Mouse (Mus musculus): ENCODE results near the gene Gps1. TPM values are rescaled to one million over a fixed set of nuclear protein-coding genes. Genes with fewer than 3 reads are reported as not detected.
"Not testable (repeated sequence)": the region's sequence is repeated elsewhere in the genome, so short reads cannot be mapped to it uniquely, and the experiment has no call there.

Gps1 gene
- total RNA-seq (2015; ENCODE audit: low replicate concordance) (31.4 and 39.0 TPM in 2 replicates), total RNA-seq (2017; ENCODE audit: low replicate concordance) (17.6 and 19.9 TPM in 2 replicates)

GRCm38 (mm10) chr11:120784064-120784791, at the start of gene Gps1, which contains the start of gene Rfng:
Gene Gps1, plus strand, starts transcription at chr11:120784272.
Gene Rfng, minus strand, starts transcription at chr11:120784207.
- peak; percentile 77 for ATAC-seq (replicated peaks; ENCODE audit: low FRiP score, poor library complexity, severe bottlenecking)

- no peak for ATAC-seq (replicated peaks; ENCODE audit: low FRiP score, poor library complexity, severe bottlenecking)
These were observed 47.6 kb upstream of the Gps1 start for GRCm38 (mm10) chr11:120736424-120736823.

- ATAC-seq (replicated peaks; ENCODE audit: low FRiP score, poor library complexity, severe bottlenecking): no peak
These were observed 43.1 kb upstream of the Gps1 start for GRCm38 (mm10) chr11:120740981-120741380.

GRCm38 (mm10) chr11:120744121-120744701, 39.9 kb upstream of the Gps1 start:
- ATAC-seq (replicated peaks; ENCODE audit: low FRiP score, poor library complexity, severe bottlenecking): no peak

GRCm38 (mm10) chr11:120747974-120748373, 36.1 kb upstream of the Gps1 start:
- no peak for ATAC-seq (replicated peaks; ENCODE audit: low FRiP score, poor library complexity, severe bottlenecking)

GRCm38 (mm10) chr11:120749430-120749829, 34.6 kb upstream of the Gps1 start:
- ATAC-seq (replicated peaks; ENCODE audit: low FRiP score, poor library complexity, severe bottlenecking): peak; percentile 70; the same call in 1 of the 2 replicates

GRCm38 (mm10) chr11:120751606-120752005, 32.5 kb upstream of the Gps1 start:
- ATAC-seq (replicated peaks; ENCODE audit: low FRiP score, poor library complexity, severe bottlenecking): no peak

GRCm38 (mm10) chr11:120760236-120760635, 23.8 kb upstream of the Gps1 start:
- ATAC-seq (replicated peaks; ENCODE audit: low FRiP score, poor library complexity, severe bottlenecking): no peak

- no peak for ATAC-seq (replicated peaks; ENCODE audit: low FRiP score, poor library complexity, severe bottlenecking)
These were observed 22.0 kb upstream of the Gps1 start for GRCm38 (mm10) chr11:120761811-120762671.

GRCm38 (mm10) chr11:120762672-120763041, 21.4 kb upstream of the Gps1 start, which contains the start of gene Hmga1b:
Gene Hmga1b, plus strand, starts transcription at chr11:120762794.
- not testable (repeated sequence) for ATAC-seq (replicated peaks; ENCODE audit: low FRiP score, poor library complexity, severe bottlenecking)

- not testable (repeated sequence) for ATAC-seq (replicated peaks; ENCODE audit: low FRiP score, poor library complexity, severe bottlenecking)
These were observed 20.7 kb upstream of the Gps1 start for GRCm38 (mm10) chr11:120763121-120763999.

- 0 out of 2 replicates have a peak, but pooled peaks have one; percentile 22 for ATAC-seq (replicated peaks; ENCODE audit: low FRiP score, poor library complexity, severe bottlenecking)
These were observed 17.0 kb upstream of the Gps1 start for GRCm38 (mm10) chr11:120767023-120767422.

GRCm38 (mm10) chr11:120768206-120768605, 15.9 kb upstream of the Gps1 start:
- no peak for ATAC-seq (replicated peaks; ENCODE audit: low FRiP score, poor library complexity, severe bottlenecking)

- no peak for ATAC-seq (replicated peaks; ENCODE audit: low FRiP score, poor library complexity, severe bottlenecking)
These were observed 11.3 kb upstream of the Gps1 start for GRCm38 (mm10) chr11:120772749-120773148.

GRCm38 (mm10) chr11:120773463-120774190, 10.4 kb upstream of the Gps1 start:
- ATAC-seq (replicated peaks; ENCODE audit: low FRiP score, poor library complexity, severe bottlenecking): no peak

- ATAC-seq (replicated peaks; ENCODE audit: low FRiP score, poor library complexity, severe bottlenecking): peak; percentile 89
These were observed 8.2 kb upstream of the Gps1 start for GRCm38 (mm10) chr11:120775774-120776469.

- no peak for ATAC-seq (replicated peaks; ENCODE audit: low FRiP score, poor library complexity, severe bottlenecking)
These were observed 6.9 kb upstream of the Gps1 start for GRCm38 (mm10) chr11:120777123-120777522.

GRCm38 (mm10) chr11:120779876-120780275, 4.2 kb upstream of the Gps1 start:
- ATAC-seq (replicated peaks; ENCODE audit: low FRiP score, poor library complexity, severe bottlenecking): no peak
